ENCODE assay signal across 18 mouse cellular contexts in the genomic region with DNA sequence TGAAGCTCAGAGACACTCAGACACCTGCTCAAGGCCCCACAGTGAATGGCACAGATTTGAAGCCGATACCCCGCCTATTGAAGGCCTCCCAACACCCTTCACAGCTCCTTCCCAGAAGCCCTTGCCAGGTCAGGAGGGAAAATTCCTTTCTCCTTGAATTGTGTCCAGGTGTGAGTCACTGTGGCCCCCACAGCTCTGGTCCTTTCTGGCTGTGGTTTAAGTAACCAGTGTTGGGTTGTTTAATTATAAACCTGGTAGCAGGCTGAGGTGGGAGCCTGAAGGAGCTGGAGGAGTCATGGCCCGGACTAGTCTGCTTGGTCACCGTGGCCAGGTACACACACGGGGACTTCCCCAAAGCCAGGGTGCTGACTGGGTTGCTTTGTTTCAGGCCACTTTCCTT. TPM values are rescaled to one million over a fixed set of nuclear protein-coding genes. Genes with fewer than 3 reads are reported as not detected.
DNase-seq lines count a peak whose midpoint lies in the region; ATAC-seq and TF ChIP-seq lines count a peak whose summit lies in the region.
"Had no signal": no experiment of that assay in that cellular context is flagged by ENCODE, and none has a peak within 500 bp of the region (broad histone marks: within the 10 kb centered on the region; RNA-seq: fewer than 3 reads in every experiment).

No protein-coding gene starts in this region.

- no peak for DNase-seq in liver
- DNase-seq in kidney, adult 11 months = peak; percentile 95
- peak; percentile 69 for DNase-seq in kidney, postnatal 10 days
- DNase-seq in stomach, postnatal 0 days (ENCODE audit: low spot score) = no peak
- no peak for DNase-seq in gastrocnemius, adult 2 months
- no peak for DNase-seq in adrenal gland, postnatal 14 days
- DNase-seq: B cell, adult 2 months; cerebellum, adult 8-10 months; gastrocnemius, postnatal 10 days; heart, postnatal 14 days; liver, postnatal 0 days; thymus, postnatal 36 days had no signal

- 0 out of 2 replicates have a peak overlapping the region, but pooled peaks have one; percentile 5 for H3K4me2 ChIP-seq in liver, embryonic 15.5 days
- no peak overlapping the region for H3K4me2 ChIP-seq in stomach, postnatal 0 days (replicated peaks; ENCODE audit: low read depth)
- H3K4me2 ChIP-seq: hindbrain, embryonic 15.5 days; limb, embryonic 13.5 days had no signal

- H3K9ac ChIP-seq in liver, embryonic 15.5 days = no peak overlapping the region
- no peak overlapping the region for H3K9ac ChIP-seq in stomach, postnatal 0 days (ENCODE audit: low read length)
- H3K9ac ChIP-seq: hindbrain, embryonic 15.5 days; limb, embryonic 13.5 days had no signal

- no peak for TF ChIP-seq CTCF in stomach, postnatal 0 days (IDR thresholded peaks at IDR 0.05; ENCODE audit: low read depth)
- TF ChIP-seq CTCF in gastrocnemius, adult 2 months (IDR thresholded peaks at IDR 0.05) = no peak

- no peak for ATAC-seq in liver, embryonic 15.5 days (ENCODE audit: insufficient read depth)
- ATAC-seq in stomach, postnatal 0 days (ENCODE audit: low FRiP score, low TSS enrichment) = peak; percentile 43; the same call in 1 of the 2 replicates
- ATAC-seq: forebrain, embryonic 14.5 days; liver, postnatal 0 days had no signal

- no peak for TF ChIP-seq EP300 in stomach, postnatal 0 days (optimal IDR thresholded peaks at IDR 0.05)

- no peak overlapping the region for H3K27ac ChIP-seq in liver, embryonic 15.5 days (replicated peaks)
- H3K27ac ChIP-seq in stomach, postnatal 0 days (replicated peaks) = peak overlapping the region; percentile 58; the same call in 1 of the 2 replicates
- no peak overlapping the region for H3K27ac ChIP-seq in gastrocnemius, adult 2 months
- H3K27ac ChIP-seq: hindbrain, embryonic 15.5 days; layer of hippocampus, adult 2 months; limb, embryonic 13.5 days; midbrain, embryonic 10.5 days had no signal

- intact Hi-C loops in gastrocnemius, adult 2 months (cut with DNase I) = no loop called here

- no peaks in the 10 kb centered on the region for H3K9me3 ChIP-seq in liver, embryonic 15.5 days (replicated peaks)
- H3K9me3 ChIP-seq in stomach, postnatal 0 days (ENCODE audit: control insufficient read depth, low read length) = no peaks in the 10 kb centered on the region
- H3K9me3 ChIP-seq: hindbrain, embryonic 15.5 days; limb, embryonic 13.5 days; midbrain, embryonic 10.5 days had no signal

- peak overlapping the region; percentile 22; the same call in 1 of the 2 replicates for H3K4me3 ChIP-seq in liver, embryonic 15.5 days (replicated peaks)
- H3K4me3 ChIP-seq in stomach, postnatal 0 days (ENCODE audit: low read depth, low read length) = no peak overlapping the region
- H3K4me3 ChIP-seq in gastrocnemius, adult 2 months = no peak overlapping the region
- H3K4me3 ChIP-seq: hindbrain, embryonic 15.5 days; layer of hippocampus, adult 2 months; limb, embryonic 13.5 days; midbrain, embryonic 10.5 days had no signal

- H3K36me3 ChIP-seq in liver, embryonic 15.5 days (replicated peaks) = no peaks in the 10 kb centered on the region
- H3K36me3 ChIP-seq in stomach, postnatal 0 days (ENCODE audit: control insufficient read depth, insufficient read depth, low read length) = no peaks in the 10 kb centered on the region
- H3K36me3 ChIP-seq: hindbrain, embryonic 15.5 days; limb, embryonic 13.5 days; midbrain, embryonic 10.5 days had no signal

- H3K4me1 ChIP-seq in liver, embryonic 15.5 days (replicated peaks) = peaks cover 67% of the 10 kb centered on the region
- H3K4me1 ChIP-seq in stomach, postnatal 0 days (replicated peaks; ENCODE audit: control insufficient read depth, insufficient read depth) = 0 out of 2 replicates have a peak, but pooled peaks cover 4% of the 10 kb centered on the region
- H3K4me1 ChIP-seq: hindbrain, embryonic 15.5 days had no signal

- H3K27me3 ChIP-seq in liver, embryonic 15.5 days = peaks cover 13% of the 10 kb centered on the region; the same call in 1 of the 2 replicates
- no peaks in the 10 kb centered on the region for H3K27me3 ChIP-seq in stomach, postnatal 0 days (ENCODE audit: control insufficient read depth, insufficient read depth, low read length)
- H3K27me3 ChIP-seq: hindbrain, embryonic 15.5 days; limb, embryonic 13.5 days had no signal

- WGBS in liver, embryonic 15.5 days (ENCODE audit: insufficient replicate concordance) = 54% methylated on average over 5 of the region's 5 CpGs
- 69% methylated on average over 5 of the region's 5 CpGs for WGBS in stomach, postnatal 0 days

RNA-seq across cellular contexts. Expression of gene Fhad1, which starts 32.1 kb away (rescaled TPM):
- 0.24 TPM in 1 of 2 replicates, not detected in the other for polyA plus RNA-seq in liver, embryonic 15.5 days (2015; fragmentation: Nextera tagmentation; extraction: Ambion mirVana)
- polyA plus RNA-seq in stomach, postnatal 0 days (2015; fragmentation: Nextera tagmentation; extraction: Ambion mirVana) = 4.9 and 6.0 TPM in 2 replicates
- not detected for total RNA-seq in gastrocnemius, adult 2 months (2021)
- 0.74 and 1.7 TPM in 2 replicates for total RNA-seq in adrenal gland, postnatal 14 days (2021)

RNA-seq across cellular contexts. Expression of gene Tmem51, which starts 37.1 kb away (rescaled TPM):
- 16.2 and 17.6 TPM in 2 replicates for polyA plus RNA-seq in liver, embryonic 15.5 days (2015; fragmentation: Nextera tagmentation; extraction: Ambion mirVana)
- 79.0 and 90.0 TPM in 2 replicates for polyA plus RNA-seq in stomach, postnatal 0 days (2015; fragmentation: Nextera tagmentation; extraction: Ambion mirVana)
- under 1 TPM; 0.66 to 0.75 TPM for total RNA-seq in gastrocnemius, adult 2 months (2021)
- total RNA-seq in adrenal gland, postnatal 14 days (2021) = 4.9 and 7.6 TPM in 2 replicates

Comparison
In these comparisons a context has a peak if more than half of its experiments do, and no peak if none do; other contexts are left out.
1. DNase-seq: peak in kidney, adult 11 months (single experiment) and kidney, postnatal 10 days (single experiment); none in liver (single experiment), stomach, postnatal 0 days (single experiment), gastrocnemius, adult 2 months (single experiment) and adrenal gland, postnatal 14 days (single experiment).